Mouse (Mus musculus): ENCODE measurements around the gene Golga2. TPM values are rescaled to one million over a fixed set of nuclear protein-coding genes. Genes with fewer than 3 reads are reported as not detected.
A peak's percentile ranks its signal among the peaks of the same experiment; 100 is the strongest.

The Golga2 gene
- 13.2 and 17.6 TPM in 2 replicates for polyA plus RNA-seq (2015; fragmentation: Nextera tagmentation; extraction: Ambion mirVana)

GRCm38 (mm10) chr2:32287334-32287840 is at the start of gene Golga2:
Gene Golga2, plus strand, starts transcription at chr2:32287384.

GRCm38 (mm10) chr2:32259657-32260417 is 27.3 kb upstream of the Golga2 start, which contains the start of gene Uck1:
Gene Uck1, minus strand, starts transcription at chr2:32260159.

GRCm38 (mm10) chr2:32287923-32288367 is 761 bp downstream of the Golga2 start, which contains the start of gene Swi5:
Gene Swi5, minus strand, starts transcription at chr2:32288075.

GRCm38 (mm10) chr2:32352151-32353006 is 65.2 kb downstream of the Golga2 start, which contains the start of gene Ciz1:
Gene Ciz1, plus strand, starts transcription at chr2:32352327.

GRCm38 (mm10) chr2:32353007-32353542 is 65.9 kb downstream of the Golga2 start, which contains the start of gene Dnm1:
Gene Dnm1, minus strand, starts transcription at chr2:32353338.

Small RNAs within 50 kb of the gene (microRNA-seq; reads per million reads assigned to microRNA genes)
- gene Gm23363 (ENCODE audit: borderline replicate concordance, insufficient number of aligned reads) (not detected), gene Mir199b (ENCODE audit: borderline replicate concordance, insufficient number of aligned reads) (79.5 reads per million, percentile 39 among the genes with 10 or more reads in this experiment)

Other genes starting within 250 kb of the Golga2 start
- 1.3 and 2.1 TPM in 2 replicates for gene Fam78a, start 202.5 kb upstream of the Golga2 start, polyA plus RNA-seq (2015; fragmentation: Nextera tagmentation; extraction: Ambion mirVana)
- gene Plpp7, start 191.9 kb upstream of the Golga2 start, polyA plus RNA-seq (2015; fragmentation: Nextera tagmentation; extraction: Ambion mirVana): 9.1 and 10.8 TPM in 2 replicates
- gene Prrc2b, start 136.3 kb upstream of the Golga2 start, polyA plus RNA-seq (2015; fragmentation: Nextera tagmentation; extraction: Ambion mirVana): 34.6 and 37.2 TPM in 2 replicates
- gene Pomt1, start 50.8 kb upstream of the Golga2 start, polyA plus RNA-seq (2015; fragmentation: Nextera tagmentation; extraction: Ambion mirVana): 11.8 and 17.2 TPM in 2 replicates
- 53.1 and 72.6 TPM in 2 replicates for gene Uck1, start 27.2 kb upstream of the Golga2 start, polyA plus RNA-seq (2015; fragmentation: Nextera tagmentation; extraction: Ambion mirVana)
- 459 and 628 TPM in 2 replicates for gene Swi5, start 691 bp downstream of the Golga2 start, polyA plus RNA-seq (2015; fragmentation: Nextera tagmentation; extraction: Ambion mirVana)
- 22.0 and 29.7 TPM in 2 replicates for gene Ciz1, start 64.9 kb downstream of the Golga2 start, polyA plus RNA-seq (2015; fragmentation: Nextera tagmentation; extraction: Ambion mirVana)
- gene Dnm1, start 66.0 kb downstream of the Golga2 start, polyA plus RNA-seq (2015; fragmentation: Nextera tagmentation; extraction: Ambion mirVana): 10.9 and 22.5 TPM in 2 replicates
- gene 1110008P14Rik, start 94.6 kb downstream of the Golga2 start, polyA plus RNA-seq (2015; fragmentation: Nextera tagmentation; extraction: Ambion mirVana): 120 and 150 TPM in 2 replicates
- gene Lcn2, start 100.9 kb downstream of the Golga2 start, polyA plus RNA-seq (2015; fragmentation: Nextera tagmentation; extraction: Ambion mirVana): 23.5 and 39.7 TPM in 2 replicates
- 35.3 and 40.5 TPM in 2 replicates for gene Ptges2, start 108.5 kb downstream of the Golga2 start, polyA plus RNA-seq (2015; fragmentation: Nextera tagmentation; extraction: Ambion mirVana)
- gene Naif1, start 163.1 kb downstream of the Golga2 start, polyA plus RNA-seq (2015; fragmentation: Nextera tagmentation; extraction: Ambion mirVana): 3.0 and 4.1 TPM in 2 replicates
- 11.9 and 21.1 TPM in 2 replicates for gene Slc25a25, start 164.1 kb downstream of the Golga2 start, polyA plus RNA-seq (2015; fragmentation: Nextera tagmentation; extraction: Ambion mirVana)
- gene Fam102a, start 247.9 kb downstream of the Golga2 start, polyA plus RNA-seq (2015; fragmentation: Nextera tagmentation; extraction: Ambion mirVana): 12.2 and 13.5 TPM in 2 replicates